Mouse (Mus musculus) midbrain, embryonic 14.5 days (tissue): Measurements from ENCODE around the gene Cit. TPM values are rescaled to one million over a fixed set of nuclear protein-coding genes. Genes with fewer than 3 reads are reported as not detected.

ENCODE experiments used
- ATAC-seq: fragments of 200-750 bp; cut with Nextera tagmentation; 2 replicates; pipeline ENCODE4 v1.8.0; 2017; ENCODE audit warnings: moderate number of reproducible peaks, moderate library complexity; ENCODE audit not compliant: low FRiP score, low TSS enrichment
- DNase-seq: peaks from one replicate; pipeline ENCODE4 v3.0.0-alpha.2; 2015
- H3K27ac ChIP-seq: fragments of 300-500 bp; sonication (generic); replicated peaks from 2 replicates; pipeline ENCODE4 v1.5.1; 2014; ENCODE audit warnings: mild to moderate bottlenecking, low read depth, low read length, moderate library complexity
- H3K27me3 ChIP-seq: fragments of 300-500 bp; sonication (generic); 2 replicates; pipeline ENCODE4 v1.6.1; 2014; ENCODE audit warnings: low read length, control low read depth, mixed read lengths; ENCODE audit not compliant: control insufficient read depth, insufficient read depth
- H3K36me3 ChIP-seq: fragments of 300-500 bp; sonication (generic); 2 replicates; pipeline ENCODE4 v1.6.1; 2014; ENCODE audit warnings: low read length, control low read depth; ENCODE audit not compliant: control insufficient read depth, insufficient read depth
- H3K4me1 ChIP-seq: fragments of 300-500 bp; sonication (generic); 2 replicates; pipeline ENCODE4 v1.6.1; 2014; ENCODE audit warnings: mild to moderate bottlenecking, antibody characterized with exemption, low read length, control low read depth; ENCODE audit not compliant: control insufficient read depth, insufficient read depth
- H3K4me2 ChIP-seq: fragments of 300-500 bp; sonication (generic); 2 replicates; pipeline ENCODE4 v1.6.1; 2014; ENCODE audit warnings: mild to moderate bottlenecking, low read length, moderate library complexity
- H3K4me3 ChIP-seq: fragments of 300-500 bp; sonication (generic); replicated peaks from 2 replicates; pipeline ENCODE4 v1.5.1; 2014; ENCODE audit warnings: low read depth, low read length
- H3K9ac ChIP-seq: fragments of 300-500 bp; sonication (generic); replicated peaks from 2 replicates; pipeline ENCODE4 v1.6.1; 2014; ENCODE audit warnings: mild to moderate bottlenecking, low read length, moderate library complexity
- H3K9me3 ChIP-seq: fragments of 300-500 bp; sonication (generic); 2 replicates; pipeline ENCODE4 v1.6.1; 2016; ENCODE audit warnings: low read length, control low read depth, mixed read lengths; ENCODE audit not compliant: control insufficient read depth
- WGBS: fragments of 180-500 bp; shearing (Covaris S2); extraction: QIAGEN DNeasy Blood & Tissue Kit; methylation state at CpG from one replicate; pipeline ENCODE4 v1.1.7; 2014; 5-methylcytosine and 5-hydroxymethylcytosine counted together
- polyA plus RNA-seq: library from polyadenylated mRNA; unstranded; fragments of >200 nt; fragmentation: Nextera tagmentation; extraction: Ambion mirVana; gene quantifications from 2 replicates; pipeline ENCODE4 v1.2.1, GENCODE M21; 2014

The Cit gene
- polyA plus RNA-seq, 1 experiment from 2014 or later, result 17.0 TPM

GRCm38 (mm10) chr5:115847166-115847565, 2.1 kb downstream of the Cit start:
- Histone ChIP-seq H3K36me3 (peaks cover 4% of the 10 kb centered on the region; the same call in 1 of the 2 replicates), H3K4me3 (no peak overlapping the region), H3K9ac (no peak overlapping the region), H3K4me2 (no peak overlapping the region), H3K9me3 (no peaks in the 10 kb centered on the region), H3K27me3 (no peaks in the 10 kb centered on the region), H3K4me1 (peaks cover 10% of the 10 kb centered on the region; the same call in 1 of the 2 replicates), H3K27ac (no peak overlapping the region)
- ATAC-seq, result no peak
- WGBS, result 95% methylated on average over 8 of the region's 8 CpGs
- DNase-seq, result no peak

- ATAC-seq (no peak), DNase-seq (no peak)
- Histone ChIP-seq H3K4me3 (no peak overlapping the region), H3K27ac (no peak overlapping the region), H3K9ac (no peak overlapping the region), H3K9me3 (no peaks in the 10 kb centered on the region), H3K4me1 (peaks cover 10% of the 10 kb centered on the region; the same call in 1 of the 2 replicates), H3K4me2 (no peak overlapping the region), H3K36me3 (peaks cover 4% of the 10 kb centered on the region; the same call in 1 of the 2 replicates), H3K27me3 (no peaks in the 10 kb centered on the region)
- 38% methylated on average over 7 of the region's 7 CpGs for whole genome bisulfite sequencing
These were observed 3.4 kb downstream of the Cit start for GRCm38 (mm10) chr5:115848463-115848862.

- Histone ChIP-seq H3K27me3 (no peaks in the 10 kb centered on the region), H3K9ac (no peak overlapping the region), H3K36me3 (peaks cover 4% of the 10 kb centered on the region; the same call in 1 of the 2 replicates), H3K4me2 (no peak overlapping the region), H3K4me1 (peaks cover 9% of the 10 kb centered on the region; the same call in 1 of the 2 replicates), H3K27ac (no peak overlapping the region), H3K9me3 (no peaks in the 10 kb centered on the region), H3K4me3 (no peak overlapping the region)
- DNase-seq (no peak), ATAC-seq (no peak)
- WGBS, result 73% methylated on average over 12 of the region's 12 CpGs
These were observed 4.3 kb downstream of the Cit start for GRCm38 (mm10) chr5:115849263-115849829.

GRCm38 (mm10) chr5:115850250-115851028, 5.4 kb downstream of the Cit start:
- no peak overlapping the region for H3K27ac ChIP-seq
- WGBS, result 94% methylated on average over 17 of the region's 17 CpGs
- no peak for DNase-seq
- H3K36me3 ChIP-seq, result peaks cover 8% of the 10 kb centered on the region; the same call in 1 of the 2 replicates
- H3K4me2 ChIP-seq, result no peak overlapping the region
- ATAC-seq, result no peak
- H3K4me1 ChIP-seq, result 0 out of 2 replicates have a peak, but pooled peaks cover 3% of the 10 kb centered on the region
- no peak overlapping the region for H3K9ac ChIP-seq
- H3K9me3 ChIP-seq, result no peaks in the 10 kb centered on the region
- no peak overlapping the region for H3K4me3 ChIP-seq
- H3K27me3 ChIP-seq, result no peaks in the 10 kb centered on the region

- Histone ChIP-seq H3K9me3 (no peaks in the 10 kb centered on the region), H3K36me3 (peaks cover 8% of the 10 kb centered on the region; the same call in 1 of the 2 replicates), H3K9ac (no peak overlapping the region), H3K4me2 (no peak overlapping the region), H3K27ac (no peak overlapping the region), H3K4me1 (no peaks in the 10 kb centered on the region), H3K4me3 (no peak overlapping the region), H3K27me3 (no peaks in the 10 kb centered on the region)
- ATAC-seq (no peak), DNase-seq (no peak)
- 92% methylated on average over 13 of the region's 13 CpGs for WGBS
These were observed 5.9 kb downstream of the Cit start for GRCm38 (mm10) chr5:115851029-115851365.

- no peak overlapping the region for H3K4me3 ChIP-seq
- DNase-seq, result no peak
- WGBS, result over 99% methylated on average over 4 of the region's 4 CpGs
- H3K36me3 ChIP-seq, result peaks cover 8% of the 10 kb centered on the region; the same call in 1 of the 2 replicates
- no peaks in the 10 kb centered on the region for H3K9me3 ChIP-seq
- H3K27ac ChIP-seq, result no peak overlapping the region
- H3K4me2 ChIP-seq, result no peak overlapping the region
- ATAC-seq, result no peak
- H3K4me1 ChIP-seq, result no peaks in the 10 kb centered on the region
- no peaks in the 10 kb centered on the region for H3K27me3 ChIP-seq
- no peak overlapping the region for H3K9ac ChIP-seq
These were observed 7.4 kb downstream of the Cit start for GRCm38 (mm10) chr5:115852431-115852830.

- H3K9ac ChIP-seq, result no peak overlapping the region
- no peak overlapping the region for H3K4me2 ChIP-seq
- ATAC-seq, result no peak
- 82% methylated on average over 9 of the region's 9 CpGs for WGBS
- peaks cover 8% of the 10 kb centered on the region; the same call in 1 of the 2 replicates for H3K36me3 ChIP-seq
- H3K27me3 ChIP-seq, result no peaks in the 10 kb centered on the region
- no peak overlapping the region for H3K4me3 ChIP-seq
- no peaks in the 10 kb centered on the region for H3K9me3 ChIP-seq
- H3K4me1 ChIP-seq, result no peaks in the 10 kb centered on the region
- H3K27ac ChIP-seq, result no peak overlapping the region
- no peak for DNase-seq
These were observed 8.6 kb downstream of the Cit start for GRCm38 (mm10) chr5:115853691-115854090.

- no peak overlapping the region for H3K4me3 ChIP-seq
- 87% methylated on average over 11 of the region's 12 CpGs for WGBS
- DNase-seq, result no peak
- no peaks in the 10 kb centered on the region for H3K27me3 ChIP-seq
- no peak overlapping the region for H3K9ac ChIP-seq
- H3K27ac ChIP-seq, result no peak overlapping the region
- no peak overlapping the region for H3K4me2 ChIP-seq
- H3K36me3 ChIP-seq, result peaks cover 8% of the 10 kb centered on the region; the same call in 1 of the 2 replicates
- no peaks in the 10 kb centered on the region for H3K9me3 ChIP-seq
- ATAC-seq, result no peak
- H3K4me1 ChIP-seq, result no peaks in the 10 kb centered on the region
These were observed 9.3 kb downstream of the Cit start for GRCm38 (mm10) chr5:115854370-115854769.
